Mouse (Mus musculus) gastrocnemius, postnatal 25 days (tissue): ENCODE measurements around the gene Dock6. TPM values are rescaled to one million over a fixed set of nuclear protein-coding genes. Genes with fewer than 3 reads are reported as not detected.
"Not testable (repeated sequence)": the region's sequence is repeated elsewhere in the genome, so short reads cannot be mapped to it uniquely, and the experiment has no call there.

Experiments
- DNase-seq: peaks from one replicate; pipeline ENCODE4 v3.0.0; 2022
- long read RNA-seq, 2 experiments: library from polyadenylated mRNA; stranded (forward); transcript quantifications; one replicate each; pipeline ENCODE4 v2.0.0; 2021
- total RNA-seq, 2 experiments: library from RNA; stranded (reverse); gene quantifications; 1 replicate in 1 of 2; 2 replicates in 1 of 2; pipeline ENCODE4 v1.2.3; 2021

Gene Dock6
- total RNA-seq = 10 to 100 TPM; 10.7 to 14.7 TPM
- long read RNA-seq, experiment 1 = 0 reads
- long read RNA-seq, experiment 2 = 0 reads

- DNase-seq = peak; percentile 86
Observed at GRCm38 (mm10) chr9:21852128-21853091, at the start of gene Dock6. Gene Dock6, minus strand, starts transcription at chr9:21852635.

- DNase-seq = peak; percentile 31
Observed at GRCm38 (mm10) chr9:21901223-21901820, 48.9 kb upstream of the Dock6 start.

GRCm38 (mm10) chr9:21889229-21889628 lies 36.8 kb upstream of the Dock6 start:
- no peak for DNase-seq

- no peak for DNase-seq
Observed at GRCm38 (mm10) chr9:21876601-21877000, 24.2 kb upstream of the Dock6 start.

GRCm38 (mm10) chr9:21872204-21872603 lies 19.8 kb upstream of the Dock6 start:
- DNase-seq = no peak

GRCm38 (mm10) chr9:21870879-21871524 lies 18.6 kb upstream of the Dock6 start:
- DNase-seq = peak; percentile 22

GRCm38 (mm10) chr9:21869290-21869689 lies 16.9 kb upstream of the Dock6 start:
- peak; percentile 56 for DNase-seq

- no peak for DNase-seq
Observed at GRCm38 (mm10) chr9:21867726-21868125, 15.3 kb upstream of the Dock6 start.

- DNase-seq = no peak
Observed at GRCm38 (mm10) chr9:21866641-21867040, 14.2 kb upstream of the Dock6 start.

- DNase-seq = no peak
Observed at GRCm38 (mm10) chr9:21865673-21866398, 13.4 kb upstream of the Dock6 start.

GRCm38 (mm10) chr9:21862181-21862580 lies 9.7 kb upstream of the Dock6 start:
- DNase-seq = no peak

GRCm38 (mm10) chr9:21860349-21860748 lies 7.9 kb upstream of the Dock6 start:
- DNase-seq = not testable (repeated sequence)

GRCm38 (mm10) chr9:21859606-21860005 lies 7.2 kb upstream of the Dock6 start:
- no peak for DNase-seq

GRCm38 (mm10) chr9:21858084-21858483 lies 5.6 kb upstream of the Dock6 start:
- DNase-seq = peak; percentile 57

- no peak for DNase-seq
Observed at GRCm38 (mm10) chr9:21857501-21857900, 5.1 kb upstream of the Dock6 start.

GRCm38 (mm10) chr9:21854894-21855293 lies 2.5 kb upstream of the Dock6 start:
- no peak for DNase-seq

GRCm38 (mm10) chr9:21853961-21854360 lies 1.5 kb upstream of the Dock6 start:
- no peak for DNase-seq

GRCm38 (mm10) chr9:21851084-21851483 lies 1.4 kb downstream of the Dock6 start:
- DNase-seq = no peak

GRCm38 (mm10) chr9:21849691-21850677 lies 2.5 kb downstream of the Dock6 start:
- no peak for DNase-seq

GRCm38 (mm10) chr9:21847926-21848325 lies 4.5 kb downstream of the Dock6 start:
- no peak for DNase-seq

- DNase-seq = no peak
Observed at GRCm38 (mm10) chr9:21847425-21847824, 5.0 kb downstream of the Dock6 start.
